Mouse (Mus musculus) cerebellum, adult 2 months (tissue): ENCODE measurements around the gene Fscn2. TPM values are rescaled to one million over a fixed set of nuclear protein-coding genes. Genes with fewer than 3 reads are reported as not detected.

ENCODE experiments used
- DNase-seq, 2 experiments: peaks; one replicate each; pipeline ENCODE4 v3.0.0; 2021
- H3K27ac ChIP-seq: fragments of 200-500 bp; 2 replicates; pipeline ENCODE4 v1.5.1; 2012; ENCODE audit warnings: low read length, control low read depth, inconsistent platforms; ENCODE audit not compliant: insufficient read depth
- H3K27me3 ChIP-seq: fragments of 200-500 bp; 2 replicates; pipeline ENCODE4 v1.6.1; 2012; ENCODE audit warnings: inconsistent platforms, mild to moderate bottlenecking, low read length, moderate library complexity; ENCODE audit not compliant: control insufficient read depth, insufficient read depth
- H3K4me1 ChIP-seq: fragments of 200-500 bp; 2 replicates; pipeline ENCODE4 v1.6.1; 2011; ENCODE audit warnings: low read length; ENCODE audit not compliant: control insufficient read depth, insufficient read depth
- H3K4me3 ChIP-seq: fragments of 200-500 bp; replicated peaks from 2 replicates; pipeline ENCODE3; 2011; ENCODE audit warnings: mild to moderate bottlenecking, low read depth, low read length, control low read depth; ENCODE audit not compliant: insufficient read depth
- CTCF ChIP-seq: fragments of 200-500 bp; IDR thresholded peaks from 2 replicates; pipeline ENCODE4 v1.5.1; 2011; ENCODE audit warnings: low read depth, mild to moderate bottlenecking, control low read depth, low read length, moderate library complexity, borderline replicate concordance; ENCODE audit not compliant: insufficient read depth
- POLR2A ChIP-seq: fragments of 200-500 bp; IDR thresholded peaks from 2 replicates; pipeline ENCODE4 v1.6.1; 2011; ENCODE audit warnings: low read length, control low read depth, borderline replicate concordance; ENCODE audit not compliant: insufficient read depth
- WGBS: fragments of 180-500 bp; shearing (Covaris S2); methylation state at CpG from one replicate; pipeline ENCODE4 v1.1.7; 2018; 5-methylcytosine and 5-hydroxymethylcytosine counted together
- polyA plus RNA-seq: library from polyadenylated mRNA; depleted of rRNA; stranded (reverse); fragments of >200 nt; gene quantifications from 2 replicates; pipeline ENCODE4 v1.2.3, GENCODE M21; 2012

The Fscn2 gene
- polyA plus RNA-seq, 1 experiment, result not detected

DNA sequence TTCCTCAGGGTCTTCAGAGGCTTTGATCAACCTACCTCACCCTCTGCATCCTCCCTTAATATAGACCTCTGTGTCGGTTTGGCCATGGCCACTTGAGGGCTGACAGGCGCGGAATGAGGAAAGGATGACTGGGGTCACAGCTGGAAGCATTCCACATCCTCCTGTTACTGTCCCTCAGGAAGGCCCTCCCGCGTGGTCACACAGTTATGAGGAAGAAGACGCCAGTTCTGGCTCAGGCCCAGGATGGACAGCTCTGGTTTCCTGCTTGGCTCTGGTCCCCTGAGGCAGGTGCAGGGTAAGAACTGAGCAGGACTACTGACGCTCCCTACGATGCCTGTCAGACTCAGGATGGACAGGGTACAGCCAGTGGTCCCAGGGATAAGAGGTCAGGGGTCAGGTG is 1.3 kb upstream of the Fscn2 start:
- H3K27ac ChIP-seq, result no peak overlapping the region
- DNase-seq, result peak in 1 of 2 experiments; percentile 49
- 9% methylated on average over 8 of the region's 8 CpGs for WGBS
- peaks cover 19% of the 10 kb centered on the region for H3K4me1 ChIP-seq
- no peak overlapping the region for H3K4me3 ChIP-seq
- TF ChIP-seq CTCF (no peak), POLR2A (no peak)
- no peaks in the 10 kb centered on the region for H3K27me3 ChIP-seq

DNA sequence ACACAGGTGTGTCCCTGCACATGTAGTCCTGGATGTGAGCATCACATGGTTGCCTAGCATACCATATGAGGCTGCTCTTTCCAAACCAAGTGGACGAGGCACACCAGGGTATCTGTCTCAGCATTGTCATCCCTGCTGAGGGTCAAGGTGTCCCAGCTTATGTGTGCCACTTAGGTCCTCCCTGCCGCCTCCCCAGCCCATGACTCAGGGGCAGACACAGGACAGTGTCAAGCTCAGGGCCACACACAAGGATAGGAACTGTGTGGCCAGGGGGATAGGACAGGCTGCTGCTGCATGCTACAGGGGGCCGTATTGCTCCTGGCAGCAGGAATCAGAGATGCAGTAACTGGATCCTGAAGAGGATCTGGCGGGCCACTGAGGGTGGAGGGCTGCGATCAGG is 579 bp upstream of the Fscn2 start:
- DNase-seq, result no peak
- Histone ChIP-seq H3K27me3 (no peaks in the 10 kb centered on the region), H3K4me1 (peaks cover 19% of the 10 kb centered on the region), H3K4me3 (no peak overlapping the region), H3K27ac (no peak overlapping the region)
- 60% methylated on average over 5 of the region's 5 CpGs for WGBS
- no peak for TF ChIP-seq CTCF
- TF ChIP-seq POLR2A, result no peak

DNA sequence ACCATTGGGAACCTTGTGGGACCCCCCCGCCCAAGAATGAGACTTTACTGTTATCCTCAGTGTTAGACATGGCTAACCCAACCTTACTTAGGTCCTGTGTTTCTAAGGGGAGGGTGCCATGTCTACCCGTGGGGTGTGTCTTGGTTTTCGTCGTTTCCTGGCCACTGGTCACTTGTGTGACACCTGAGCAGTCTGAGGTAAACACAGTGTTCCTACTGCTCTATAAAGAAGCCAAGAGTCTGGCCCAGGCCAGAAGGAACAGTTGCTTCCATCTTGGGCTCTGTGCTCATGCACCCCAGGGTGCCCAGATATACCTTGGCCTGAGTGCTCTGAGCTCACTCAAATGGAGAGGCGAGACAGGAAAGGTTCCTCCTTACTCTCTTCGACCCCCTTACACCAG is 1.6 kb downstream of the Fscn2 start:
- DNase-seq, result no peak
- H3K4me3 ChIP-seq, result no peak overlapping the region
- peaks cover 19% of the 10 kb centered on the region for H3K4me1 ChIP-seq
- no peaks in the 10 kb centered on the region for H3K27me3 ChIP-seq
- TF ChIP-seq CTCF, result no peak
- TF ChIP-seq POLR2A, result no peak
- H3K27ac ChIP-seq, result no peak overlapping the region
- WGBS, result 86% methylated on average over 6 of the region's 6 CpGs

DNA sequence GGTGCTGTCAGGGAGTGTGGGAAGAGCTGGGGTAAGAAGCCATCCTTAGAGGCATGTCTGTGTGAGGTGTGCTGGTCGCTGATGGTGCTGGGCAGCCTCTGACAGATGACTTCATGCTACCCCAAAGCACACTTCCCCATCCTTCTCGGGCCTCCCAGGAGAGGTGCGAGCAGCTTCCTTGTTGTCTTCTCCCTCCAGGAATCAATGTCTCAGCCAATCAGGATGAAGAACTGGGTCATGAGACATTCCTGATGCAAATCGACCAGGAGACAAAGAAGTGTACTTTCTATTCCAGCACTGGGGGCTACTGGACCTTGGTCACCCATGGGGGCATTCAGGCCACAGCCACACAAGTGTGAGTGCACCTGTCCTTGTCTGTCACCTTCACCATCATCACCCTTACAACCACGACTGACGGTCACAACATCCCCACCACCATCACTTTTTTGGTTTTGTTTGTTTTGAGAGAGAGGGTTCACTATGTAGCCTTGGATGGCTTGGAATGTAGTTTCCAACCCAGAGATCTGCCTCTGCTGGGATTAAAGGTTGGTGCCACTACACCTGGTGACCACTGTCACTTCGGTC is 5.2 kb downstream of the Fscn2 start:
- H3K27ac ChIP-seq, result no peak overlapping the region
- H3K4me1 ChIP-seq, result no peaks in the 10 kb centered on the region
- DNase-seq, result no peak
- TF ChIP-seq CTCF, result no peak
- no peak for TF ChIP-seq POLR2A
- WGBS, result 47% methylated on average over 7 of the region's 7 CpGs
- no peaks in the 10 kb centered on the region for H3K27me3 ChIP-seq
- H3K4me3 ChIP-seq, result no peak overlapping the region

DNA sequence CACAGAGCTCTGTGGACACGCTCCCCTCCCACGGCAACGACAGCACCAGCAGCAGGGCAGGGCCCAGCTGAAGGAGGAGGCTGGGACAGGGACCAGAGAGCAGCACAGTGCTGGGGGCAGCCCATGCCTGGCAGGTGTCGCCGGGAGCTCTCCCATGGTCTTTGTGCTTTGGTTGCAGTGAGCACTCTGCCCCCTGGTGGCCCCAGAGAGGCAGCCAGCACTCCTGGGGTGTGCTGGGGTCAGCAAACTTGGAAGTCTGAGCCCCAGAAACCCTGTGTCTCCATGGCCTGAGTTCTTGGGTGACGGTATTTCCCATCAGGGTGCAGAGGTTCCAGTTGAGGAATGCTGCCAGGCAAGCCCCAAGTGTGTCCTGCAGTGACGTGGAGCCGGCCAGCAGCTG is 8.3 kb downstream of the Fscn2 start:
- no peak overlapping the region for H3K4me3 ChIP-seq
- H3K4me1 ChIP-seq, result no peaks in the 10 kb centered on the region
- TF ChIP-seq POLR2A (no peak), CTCF (peak; percentile 48; the same call in 1 of the 2 replicates)
- 34% methylated on average over 8 of the region's 8 CpGs for WGBS
- no peak for DNase-seq
- no peaks in the 10 kb centered on the region for H3K27me3 ChIP-seq
- no peak overlapping the region for H3K27ac ChIP-seq

DNA sequence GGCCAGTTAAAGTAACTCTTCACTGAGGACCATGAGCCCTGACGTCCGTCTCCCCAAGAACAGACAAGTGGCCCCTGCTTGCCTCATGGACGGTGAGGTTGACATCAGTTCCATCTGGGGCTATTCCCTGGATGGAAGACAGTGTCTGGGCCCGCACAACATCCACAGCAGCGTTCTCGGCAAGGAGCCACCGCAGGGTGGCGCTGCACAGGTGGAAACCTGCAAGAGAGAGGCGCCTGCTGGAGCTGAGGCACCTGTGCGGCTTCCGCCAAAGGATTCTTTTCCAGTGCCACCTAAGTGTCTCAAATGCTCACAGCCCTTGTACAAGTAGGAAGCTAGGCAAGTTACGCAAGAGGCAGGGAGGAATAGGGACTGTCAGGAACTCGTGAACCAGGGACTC is 11.7 kb downstream of the Fscn2 start:
- no peak overlapping the region for H3K27ac ChIP-seq
- whole genome bisulfite sequencing, result 77% methylated on average over 13 of the region's 13 CpGs
- no peak for DNase-seq
- peaks cover 7% of the 10 kb centered on the region for H3K4me1 ChIP-seq
- H3K4me3 ChIP-seq, result no peak overlapping the region
- TF ChIP-seq CTCF, result no peak
- no peak for TF ChIP-seq POLR2A
- H3K27me3 ChIP-seq, result no peaks in the 10 kb centered on the region

DNA sequence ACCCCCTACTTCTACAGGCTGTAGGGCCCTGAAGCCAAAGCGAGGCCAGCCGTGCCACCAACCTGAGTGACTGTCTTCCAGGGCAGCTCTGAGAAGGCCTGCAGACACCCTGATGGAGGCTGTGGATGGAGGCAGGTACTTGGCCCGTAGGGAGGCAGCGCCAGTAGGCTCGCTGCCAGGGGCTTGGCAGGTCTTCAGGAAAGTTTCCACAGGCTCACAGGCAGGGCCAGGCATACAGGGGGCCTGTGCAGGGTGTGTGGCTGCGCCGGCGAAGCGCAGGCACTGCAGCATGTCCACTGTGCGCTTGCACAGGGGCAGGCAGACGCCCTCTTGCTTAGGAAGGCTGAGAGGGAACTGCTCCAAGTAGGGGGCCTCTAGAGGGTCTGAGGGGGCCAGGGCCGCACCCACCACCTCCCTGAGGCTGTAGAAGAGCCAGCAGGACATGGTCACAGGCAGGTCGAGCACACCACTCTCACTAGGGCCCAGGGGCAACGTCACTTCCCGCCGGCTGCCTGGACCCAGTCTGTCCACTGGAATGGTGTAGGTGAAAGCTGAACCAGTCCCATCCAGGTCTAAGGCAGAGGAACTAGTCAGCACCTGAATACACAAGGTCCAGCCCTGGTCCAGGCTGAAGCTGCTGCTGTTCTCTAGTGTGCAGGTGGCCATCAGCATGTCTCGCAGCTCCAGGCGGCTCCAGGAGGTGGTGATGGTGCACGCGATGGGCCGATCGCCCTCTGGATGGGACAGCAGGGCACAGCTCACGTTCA is 12.7 kb downstream of the Fscn2 start:
- Histone ChIP-seq H3K27me3 (no peaks in the 10 kb centered on the region), H3K4me1 (peaks cover 8% of the 10 kb centered on the region), H3K27ac (no peak overlapping the region), H3K4me3 (no peak overlapping the region)
- DNase-seq, result no peak
- TF ChIP-seq POLR2A (no peak), CTCF (no peak)
- 68% methylated on average over 23 of the region's 23 CpGs for WGBS

DNA sequence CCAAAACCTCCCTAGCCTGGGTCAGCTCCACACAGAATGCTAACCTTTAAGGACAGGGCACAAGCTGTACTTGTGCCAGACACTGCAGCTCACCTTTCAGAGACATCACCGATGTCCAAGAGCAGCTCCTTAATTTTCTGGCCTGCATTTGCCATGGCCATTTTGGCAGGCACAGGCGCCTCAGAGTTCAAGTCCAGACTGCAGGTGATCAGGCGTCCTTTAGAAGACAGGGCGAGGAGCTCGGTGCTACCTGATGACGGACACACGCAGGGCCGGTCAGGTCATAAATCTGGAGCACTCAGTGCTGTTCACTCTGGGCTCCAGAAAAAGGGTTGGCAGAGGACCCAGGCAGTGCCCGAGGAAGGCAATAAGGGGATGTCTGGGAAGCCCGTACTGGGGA is 14.0 kb downstream of the Fscn2 start:
- TF ChIP-seq POLR2A, result no peak
- TF ChIP-seq CTCF, result no peak
- no peak overlapping the region for H3K27ac ChIP-seq
- peaks cover 8% of the 10 kb centered on the region for H3K4me1 ChIP-seq
- no peaks in the 10 kb centered on the region for H3K27me3 ChIP-seq
- DNase-seq, result no peak
- 88% methylated on average over 10 of the region's 10 CpGs for WGBS
- H3K4me3 ChIP-seq, result no peak overlapping the region
